Mouse (Mus musculus) heart, adult 2 months (tissue): ENCODE results near the gene Fbxw9. TPM values are rescaled to one million over a fixed set of nuclear protein-coding genes. Genes with fewer than 3 reads are reported as not detected.

Experiments used
- DNase-seq, 2 experiments: peaks; one replicate each; pipeline ENCODE4 v3.0.0; 2021
- H3K27ac ChIP-seq: fragments of 200-600 bp; 2 replicates; pipeline ENCODE4 v1.8.1; 2022
- H3K27me3 ChIP-seq: fragments of 200-500 bp; 2 replicates; pipeline ENCODE4 v1.6.1; 2012; ENCODE audit warnings: mild to moderate bottlenecking, low read length, inconsistent platforms, mixed read lengths; ENCODE audit not compliant: control insufficient read depth, insufficient read depth
- H3K36me3 ChIP-seq: fragments of 200-500 bp; 2 replicates; pipeline ENCODE4 v1.6.1; 2012; ENCODE audit warnings: low read length, inconsistent platforms; ENCODE audit not compliant: control insufficient read depth, insufficient read depth
- H3K4me1 ChIP-seq: fragments of 200-500 bp; 2 replicates; pipeline ENCODE4 v1.6.1; 2011; ENCODE audit warnings: low read length; ENCODE audit not compliant: control insufficient read depth, insufficient read depth
- H3K4me3 ChIP-seq: fragments of 200-600 bp; 2 replicates; pipeline ENCODE4 v1.8.1; 2022
- H3K79me2 ChIP-seq: fragments of 200-500 bp; replicated peaks from 2 replicates; pipeline ENCODE4 v1.6.1; 2012; ENCODE audit warnings: mild to moderate bottlenecking, inconsistent platforms, low read length, moderate library complexity, mixed read lengths; ENCODE audit not compliant: control insufficient read depth, insufficient read depth
- H3K9ac ChIP-seq: fragments of 200-500 bp; 2 replicates; pipeline ENCODE4 v1.6.1; 2012; ENCODE audit warnings: low read depth, mild to moderate bottlenecking, control low read depth, inconsistent platforms, low read length, mixed read lengths
- CTCF ChIP-seq: fragments of 200-600 bp; IDR thresholded peaks from 2 replicates; pipeline ENCODE4 v1.8.1; 2022; ENCODE audit warnings: antibody characterized with exemption, mild to moderate bottlenecking, moderate library complexity
- EP300 ChIP-seq: fragments of 200-500 bp; IDR thresholded peaks from 2 replicates; pipeline ENCODE4 v1.6.1; 2011; ENCODE audit warnings: low read depth, low read length, control low read depth; ENCODE audit not compliant: insufficient read depth
- POLR2A ChIP-seq: fragments of 200-500 bp; IDR thresholded peaks from 2 replicates; pipeline ENCODE4 v1.6.1; 2011; ENCODE audit warnings: mild to moderate bottlenecking, low read depth, low read length, control low read depth; ENCODE audit not compliant: insufficient read depth
- WGBS: fragments of 180-500 bp; shearing (Covaris S2); methylation state at CpG from one replicate; pipeline ENCODE4 v1.1.7; 2018; 5-methylcytosine and 5-hydroxymethylcytosine counted together
- intact Hi-C: fragments of 180-260 bp; cut with DNase I; formaldehyde crosslinking; loops from one replicate; pipeline ENCODE4 v1.15.1; 2025
- polyA plus RNA-seq: library from polyadenylated mRNA; depleted of rRNA; stranded (reverse); fragments of >200 nt; gene quantifications from 2 replicates; pipeline ENCODE4 v1.2.3, GENCODE M21; 2012
- total RNA-seq, 2 experiments: library from RNA; stranded (reverse); gene quantifications; 2 replicates each; pipeline ENCODE4 v1.2.3; 2021

Fbxw9 gene
- total and polyA plus RNA-seq, 3 experiments = 2.4 to 10.5 (median 2.5) TPM

GRCm38 (mm10) chr8:85090856-85091255 lies 31.0 kb downstream of the Fbxw9 start:
- H3K9ac ChIP-seq = no peak overlapping the region

DNA sequence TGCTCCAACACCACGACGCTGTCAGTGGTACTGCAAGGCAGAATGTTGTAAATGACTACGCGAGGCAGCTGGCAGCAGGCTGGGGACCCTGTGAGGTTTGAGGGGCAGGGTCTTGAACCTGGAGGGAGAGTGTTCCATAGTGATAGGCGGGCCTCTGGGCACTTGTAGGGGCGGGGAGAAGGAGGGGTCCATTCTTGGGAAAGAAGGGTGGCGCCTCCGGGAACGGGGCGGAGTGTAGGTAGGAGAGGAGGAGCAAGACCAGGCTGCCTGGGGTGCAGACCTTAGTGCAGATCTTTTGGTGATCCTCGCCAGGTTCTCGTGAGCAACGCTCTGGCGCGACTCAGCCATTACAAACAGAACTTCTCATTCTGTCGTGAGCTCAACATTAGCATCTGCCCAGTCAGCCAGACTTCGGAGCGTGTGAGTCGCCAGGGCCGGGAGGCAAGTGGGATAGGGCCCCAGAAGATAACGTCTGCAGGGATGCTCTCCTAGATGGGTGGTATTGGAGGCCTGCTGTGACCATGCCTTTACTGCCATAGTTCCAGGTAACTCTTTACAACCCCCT lies 31.8 kb downstream of the Fbxw9 start:
- Histone ChIP-seq H3K4me3 (no peak overlapping the region), H3K27ac (no peak overlapping the region), H3K4me1 (no peaks in the 10 kb centered on the region), H3K27me3 (no peaks in the 10 kb centered on the region), H3K36me3 (no peaks in the 10 kb centered on the region), H3K9ac (no peak overlapping the region), H3K79me2 (no peaks in the 10 kb centered on the region)
- TF ChIP-seq CTCF (no peak), EP300 (no peak), POLR2A (no peak)
- intact Hi-C loops = no loop called here
- 57% methylated on average over 21 of the region's 21 CpGs for WGBS
- DNase-seq = peak in 1 of 2 experiments; percentile 15

More at GRCm38 (mm10) chr8:85090856-85091255, 31.0 kb downstream of the Fbxw9 start:
- Histone ChIP-seq H3K4me1 (no peaks in the 10 kb centered on the region), H3K27me3 (no peaks in the 10 kb centered on the region), H3K27ac (no peak overlapping the region), H3K79me2 (no peaks in the 10 kb centered on the region), H3K36me3 (no peaks in the 10 kb centered on the region), H3K4me3 (no peak overlapping the region)
- intact Hi-C loops = no loop called here
- TF ChIP-seq POLR2A = no peak
- TF ChIP-seq CTCF = no peak
- no peak for TF ChIP-seq EP300
- DNase-seq = no peak
- WGBS = 91% methylated on average over 11 of the region's 11 CpGs

- DNase-seq = peak in 1 of 2 experiments; percentile 13
- Histone ChIP-seq H3K4me3 (no peak overlapping the region), H3K27me3 (no peaks in the 10 kb centered on the region), H3K36me3 (no peaks in the 10 kb centered on the region), H3K79me2 (no peaks in the 10 kb centered on the region), H3K27ac (no peak overlapping the region), H3K4me1 (no peaks in the 10 kb centered on the region), H3K9ac (no peak overlapping the region)
- TF ChIP-seq EP300 = no peak
- TF ChIP-seq CTCF = no peak
- no peak for TF ChIP-seq POLR2A
- 89% methylated on average over 13 of the region's 13 CpGs for WGBS
- intact Hi-C loops = no loop called here
Measured at GRCm38 (mm10) chr8:85095051-85095450, 35.2 kb downstream of the Fbxw9 start.

DNA sequence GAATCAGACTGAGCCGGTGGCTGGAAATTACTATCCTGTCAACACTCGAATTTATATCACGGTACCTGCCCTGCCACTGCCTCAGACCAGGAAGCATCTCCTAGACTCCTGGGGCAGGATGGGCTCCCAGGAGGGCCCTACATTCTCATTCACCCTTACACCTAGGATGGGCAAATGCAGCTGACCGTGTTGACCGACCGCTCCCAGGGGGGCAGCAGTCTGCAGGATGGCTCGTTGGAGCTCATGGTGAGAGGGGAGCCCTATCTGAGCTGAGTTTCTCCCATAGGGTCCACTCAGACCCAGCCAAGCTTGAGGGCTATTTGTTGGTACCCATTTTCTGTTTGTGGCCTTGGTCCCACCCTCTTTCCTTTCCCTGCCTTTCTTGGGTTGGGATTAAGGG lies 35.7 kb downstream of the Fbxw9 start:
- whole genome bisulfite sequencing = 90% methylated on average over 7 of the region's 7 CpGs
- TF ChIP-seq EP300 (no peak), POLR2A (no peak), CTCF (no peak)
- no peak for DNase-seq
- Histone ChIP-seq H3K4me1 (no peaks in the 10 kb centered on the region), H3K4me3 (no peak overlapping the region), H3K36me3 (no peaks in the 10 kb centered on the region), H3K9ac (no peak overlapping the region), H3K27me3 (no peaks in the 10 kb centered on the region), H3K79me2 (no peaks in the 10 kb centered on the region), H3K27ac (no peak overlapping the region)
- intact Hi-C loops = no loop called here

GRCm38 (mm10) chr8:85096196-85096595 lies 36.3 kb downstream of the Fbxw9 start:
- H3K9ac ChIP-seq = no peak overlapping the region
- no peak overlapping the region for H3K27ac ChIP-seq
- no peaks in the 10 kb centered on the region for H3K27me3 ChIP-seq
- 93% methylated on average over 16 of the region's 16 CpGs for WGBS
- intact Hi-C loops = no loop called here
- H3K4me3 ChIP-seq = no peak overlapping the region
- DNase-seq = no peak
- TF ChIP-seq CTCF (no peak), EP300 (no peak)
- no peaks in the 10 kb centered on the region for H3K36me3 ChIP-seq
- H3K79me2 ChIP-seq = no peaks in the 10 kb centered on the region
- no peaks in the 10 kb centered on the region for H3K4me1 ChIP-seq

GRCm38 (mm10) chr8:85096850-85097249 lies 37.0 kb downstream of the Fbxw9 start:
- intact Hi-C loops = no loop called here
- WGBS = 88% methylated on average over 4 of the region's 4 CpGs

More at GRCm38 (mm10) chr8:85096850-85097249, 37.0 kb downstream of the Fbxw9 start:
- Histone ChIP-seq H3K36me3 (no peaks in the 10 kb centered on the region), H3K9ac (no peak overlapping the region), H3K4me1 (no peaks in the 10 kb centered on the region), H3K27ac (no peak overlapping the region), H3K4me3 (no peak overlapping the region), H3K27me3 (no peaks in the 10 kb centered on the region), H3K79me2 (no peaks in the 10 kb centered on the region)
- DNase-seq = no peak
- TF ChIP-seq CTCF = no peak
- TF ChIP-seq EP300 = no peak
- TF ChIP-seq POLR2A = no peak
